Mouse (Mus musculus) mammary gland, adult 2 months (tissue): ENCODE results near the gene Nhej1. TPM values are rescaled to one million over a fixed set of nuclear protein-coding genes. Genes with fewer than 3 reads are reported as not detected.

ENCODE experiments used
- polyA plus RNA-seq: library from polyadenylated mRNA; depleted of rRNA; stranded (reverse); fragments of >200 nt; gene quantifications from 2 replicates; pipeline ENCODE4 v1.2.3, GENCODE M21; 2012; ENCODE audit warnings: low replicate concordance; rRNA removed

Nhej1 gene
- 2.6 and 5.6 TPM in 2 replicates for polyA plus RNA-seq

GRCm38 (mm10) chr1:75124346-75125321, at the start of gene Nhej1:
Gene Nhej1, minus strand, starts transcription at chr1:75125200.

GRCm38 (mm10) chr1:75168472-75169464, 43.8 kb upstream of the Nhej1 start, which contains the start of gene Zfand2b:
Gene Zfand2b, plus strand, starts transcription at chr1:75168646.

GRCm38 (mm10) chr1:75142301-75143261, 17.6 kb upstream of the Nhej1 start, which contains the start of the genes Cnppd1 and Retreg2:
Gene Cnppd1, minus strand, starts transcription at chr1:75142711.
Gene Retreg2, plus strand, starts transcription at chr1:75142778.

GRCm38 (mm10) chr1:75133421-75134207, 8.6 kb upstream of the Nhej1 start, which contains the start of gene Slc23a3:
Gene Slc23a3, minus strand, starts transcription at chr1:75133890.

GRCm38 (mm10) chr1:74951556-74952210, 173.3 kb downstream of the Nhej1 start, which contains the start of gene Ihh:
Gene Ihh, minus strand, starts transcription at chr1:74951672.

GRCm38 (mm10) chr1:74935402-74935801, 189.6 kb downstream of the Nhej1 start, which contains the start of gene Cfap65:
Gene Cfap65, minus strand, starts transcription at chr1:74935599.

Other genes starting within 250 kb of the Nhej1 start
- not detected in 2 replicates for gene Fev, start 239.8 kb downstream of the Nhej1 start, polyA plus RNA-seq
- 0.22 TPM in 1 of 2 replicates, not detected in the other for gene Cryba2, start 232.1 kb downstream of the Nhej1 start, polyA plus RNA-seq
- gene Cfap65, start 189.6 kb downstream of the Nhej1 start, polyA plus RNA-seq: not detected in 2 replicates
- 0.14 and 0.22 TPM in 2 replicates for gene Ihh, start 173.5 kb downstream of the Nhej1 start, polyA plus RNA-seq
- 0.76 and 0.80 TPM in 2 replicates for gene Slc23a3, start 8.7 kb upstream of the Nhej1 start, polyA plus RNA-seq
- 66.5 and 70.1 TPM in 2 replicates for gene Cnppd1, start 17.5 kb upstream of the Nhej1 start, polyA plus RNA-seq
- gene Retreg2, start 17.6 kb upstream of the Nhej1 start, polyA plus RNA-seq: 139 and 161 TPM in 2 replicates
- 73.7 and 75.2 TPM in 2 replicates for gene Zfand2b, start 43.4 kb upstream of the Nhej1 start, polyA plus RNA-seq
- gene Abcb6, start 55.2 kb upstream of the Nhej1 start, polyA plus RNA-seq: 19.2 and 31.3 TPM in 2 replicates
- 13.9 and 17.8 TPM in 2 replicates for gene Ankzf1, start 67.0 kb upstream of the Nhej1 start, polyA plus RNA-seq
- gene Atg9a, start 67.0 kb upstream of the Nhej1 start, polyA plus RNA-seq: 70.2 and 110 TPM in 2 replicates
- 9.4 and 18.5 TPM in 2 replicates for gene Glb1l, start 85.6 kb upstream of the Nhej1 start, polyA plus RNA-seq
- 187 and 188 TPM in 2 replicates for gene Stk16, start 85.6 kb upstream of the Nhej1 start, polyA plus RNA-seq
- gene Tuba4a, start 94.7 kb upstream of the Nhej1 start, polyA plus RNA-seq: 75.9 and 184 TPM in 2 replicates
- gene A630095N17Rik, start 106.9 kb upstream of the Nhej1 start, polyA plus RNA-seq: not detected in 2 replicates
- gene Dnajb2, start 111.2 kb upstream of the Nhej1 start, polyA plus RNA-seq: 50.7 and 52.0 TPM in 2 replicates
- gene Ptprn, start 139.3 kb upstream of the Nhej1 start, polyA plus RNA-seq: 0.11 and 0.19 TPM in 2 replicates
- gene Resp18, start 153.2 kb upstream of the Nhej1 start, polyA plus RNA-seq: not detected in 2 replicates
- 167 and 178 TPM in 2 replicates for gene Dnpep, start 192.8 kb upstream of the Nhej1 start, polyA plus RNA-seq
- gene Des, start 235.1 kb upstream of the Nhej1 start, polyA plus RNA-seq: 24.9 and 299 TPM in 2 replicates